ENCODE assay signal across 31 mouse cellular contexts in genomic region chr8:13597777-13598176, GRCm38 (mm10). TPM values are rescaled to one million over a fixed set of nuclear protein-coding genes. Genes with fewer than 3 reads are reported as not detected.
DNase-seq lines count a peak whose midpoint lies in the region; ATAC-seq and TF ChIP-seq lines count a peak whose summit lies in the region.
"Had no signal": no experiment of that assay in that cellular context is flagged by ENCODE, and none has a peak within 500 bp of the region (broad histone marks: within the 10 kb centered on the region; RNA-seq: fewer than 3 reads in every experiment).

No protein-coding gene starts in this region.

- H3K27me3 ChIP-seq in heart, embryonic 11.5 days (ENCODE audit: control insufficient read depth, insufficient read depth, low read length), result no peaks in the 10 kb centered on the region
- no peaks in the 10 kb centered on the region for H3K27me3 ChIP-seq in heart, embryonic 14.5 days (ENCODE audit: control insufficient read depth, insufficient read depth, low read length)
- H3K27me3 ChIP-seq in heart, postnatal 0 days (ENCODE audit: control insufficient read depth, insufficient read depth, low read length), result no peaks in the 10 kb centered on the region
- H3K27me3 ChIP-seq in stomach, postnatal 0 days (ENCODE audit: control insufficient read depth, insufficient read depth, low read length), result no peaks in the 10 kb centered on the region
- H3K27me3 ChIP-seq: embryonic facial prominence, embryonic 13.5 days; forebrain, embryonic 12.5 days; forebrain, embryonic 15.5 days; hindbrain, embryonic 13.5 days; intestine, embryonic 15.5 days had no signal

- TF ChIP-seq CTCF in heart, postnatal 0 days (IDR thresholded peaks at IDR 0.05; ENCODE audit: low read depth), result no peak
- no peak for TF ChIP-seq CTCF in stomach, postnatal 0 days (IDR thresholded peaks at IDR 0.05; ENCODE audit: low read depth)

- peak overlapping the region; percentile 7; the same call in 1 of the 2 replicates for H3K27ac ChIP-seq in heart, embryonic 11.5 days (ENCODE audit: low read depth, low read length)
- H3K27ac ChIP-seq in heart, embryonic 14.5 days (replicated peaks in 1 of 2; ENCODE audit: control insufficient read depth in 1 of 2, insufficient read depth in 1 of 2, low read depth in 2 of 2, low read length in 2 of 2), result peak overlapping the region; percentile 70 to 72
- H3K27ac ChIP-seq in heart, postnatal 0 days (ENCODE audit: low read depth), result 0 out of 2 replicates have a peak overlapping the region, but pooled peaks have one; percentile 8
- peak overlapping the region; percentile 8; the same call in 1 of the 2 replicates for H3K27ac ChIP-seq in stomach, postnatal 0 days (replicated peaks)
- H3K27ac ChIP-seq: embryonic facial prominence, embryonic 10.5 days; embryonic facial prominence, embryonic 13.5 days; forebrain, embryonic 12.5 days; forebrain, embryonic 15.5 days; hindbrain, embryonic 10.5 days; hindbrain, embryonic 13.5 days; intestine, embryonic 15.5 days had no signal

- TF ChIP-seq EP300 in heart, postnatal 0 days (IDR thresholded peaks at IDR 0.05; ENCODE audit: low read depth), result no peak
- no peak for TF ChIP-seq EP300 in stomach, postnatal 0 days (optimal IDR thresholded peaks at IDR 0.05)

- H3K9ac ChIP-seq in heart, embryonic 11.5 days (ENCODE audit: low read depth, low read length), result no peak overlapping the region
- no peak overlapping the region for H3K9ac ChIP-seq in heart, embryonic 14.5 days (ENCODE audit: low read length)
- no peak overlapping the region for H3K9ac ChIP-seq in heart, postnatal 0 days (replicated peaks; ENCODE audit: low read depth, low read length)
- H3K9ac ChIP-seq in stomach, postnatal 0 days (ENCODE audit: low read length), result no peak overlapping the region
- H3K9ac ChIP-seq: embryonic facial prominence, embryonic 13.5 days; forebrain, embryonic 12.5 days; forebrain, embryonic 15.5 days; hindbrain, embryonic 13.5 days; intestine, embryonic 15.5 days had no signal

- DNase-seq in heart, adult 9 months (ENCODE audit: low spot score in 2 of 2), result no peak
- no peak for DNase-seq in heart, postnatal 10 days
- DNase-seq in heart, postnatal 0 days (ENCODE audit: low spot score), result peak; percentile 30
- no peak for DNase-seq in heart, postnatal 4 days
- no peak for DNase-seq in stomach, postnatal 0 days (ENCODE audit: low spot score)
- DNase-seq in cerebellum, postnatal 25 days, result no peak
- DNase-seq: adrenal gland, adult 2 months; adrenal gland, postnatal 14 days; cerebellum, adult 11 months; cerebellum, adult 2 months; cerebellum, adult 9-11 months; cerebellum, postnatal 36 days; embryo, embryonic 11 days; gastrocnemius, postnatal 25 days; kidney, adult 11 months; kidney, adult 8-10 months had no signal

- no peak for ATAC-seq in heart, embryonic 11.5 days (replicated peaks; ENCODE audit: insufficient number of reproducible peaks, low FRiP score, low TSS enrichment)
- peak; percentile 54 for ATAC-seq in heart, embryonic 14.5 days (ENCODE audit: insufficient number of reproducible peaks, insufficient read depth, low FRiP score, low read depth)
- peak; percentile 67 for ATAC-seq in heart, postnatal 0 days (ENCODE audit: insufficient read depth, low read depth)
- no peak for ATAC-seq in stomach, postnatal 0 days (ENCODE audit: low FRiP score, low TSS enrichment)
- ATAC-seq: CD4-positive, CD25-positive, alpha-beta regulatory T cell, adult 4 months; forebrain, embryonic 15.5 days; hindbrain, embryonic 16.5 days; intestine, embryonic 15.5 days had no signal

- H3K4me1 ChIP-seq in heart, embryonic 11.5 days (ENCODE audit: control insufficient read depth, insufficient read depth, low read length), result peaks cover 5% of the 10 kb centered on the region; the same call in 1 of the 2 replicates
- H3K4me1 ChIP-seq in heart, embryonic 14.5 days (ENCODE audit: control insufficient read depth in 2 of 2, insufficient read depth in 2 of 2, low read length in 2 of 2), result peaks cover 14 to 19% of the 10 kb centered on the region in 2 experiments
- H3K4me1 ChIP-seq in heart, postnatal 0 days (ENCODE audit: control insufficient read depth, insufficient read depth), result no peaks in the 10 kb centered on the region; the same call in 1 of the 2 replicates
- H3K4me1 ChIP-seq in stomach, postnatal 0 days (replicated peaks; ENCODE audit: control insufficient read depth, insufficient read depth), result no peaks in the 10 kb centered on the region
- H3K4me1 ChIP-seq: embryonic facial prominence, embryonic 13.5 days; forebrain, embryonic 12.5 days; forebrain, embryonic 15.5 days; hindbrain, embryonic 13.5 days had no signal

- H3K4me3 ChIP-seq in heart, embryonic 11.5 days (ENCODE audit: low read depth, low read length), result no peak overlapping the region
- H3K4me3 ChIP-seq in heart, embryonic 14.5 days (ENCODE audit: control insufficient read depth in 1 of 2, insufficient read depth in 1 of 2, low read depth in 1 of 2, low read length in 2 of 2), result no peak overlapping the region
- no peak overlapping the region for H3K4me3 ChIP-seq in heart, postnatal 0 days (ENCODE audit: low read depth, low read length)
- no peak overlapping the region for H3K4me3 ChIP-seq in stomach, postnatal 0 days (ENCODE audit: low read depth, low read length)
- H3K4me3 ChIP-seq: embryonic facial prominence, embryonic 10.5 days; embryonic facial prominence, embryonic 13.5 days; erythroblast, embryonic 14.5 days; forebrain, embryonic 12.5 days; forebrain, embryonic 15.5 days; hindbrain, embryonic 10.5 days; hindbrain, embryonic 13.5 days; intestine, embryonic 15.5 days had no signal

- intact Hi-C loops in heart, postnatal 10 days (cut with DNase I), result loop anchor here (5.0 kb wide), 1 partner anchor 40 kb away; no protein-coding TSS in a partner anchor

- WGBS in heart, embryonic 11.5 days (ENCODE audit: insufficient replicate concordance), result 68% methylated on average over 6 of the region's 6 CpGs
- WGBS in heart, embryonic 14.5 days, result 46% methylated on average over 6 of the region's 6 CpGs
- 41% methylated on average over 6 of the region's 6 CpGs for WGBS in heart, postnatal 0 days
- 74% methylated on average over 6 of the region's 6 CpGs for WGBS in stomach, postnatal 0 days

- no peaks in the 10 kb centered on the region for H3K9me3 ChIP-seq in heart, embryonic 11.5 days (replicated peaks; ENCODE audit: control insufficient read depth, low read length)
- no peaks in the 10 kb centered on the region for H3K9me3 ChIP-seq in heart, embryonic 14.5 days (ENCODE audit: control insufficient read depth, low read length)
- no peaks in the 10 kb centered on the region for H3K9me3 ChIP-seq in heart, postnatal 0 days (replicated peaks; ENCODE audit: control insufficient read depth, low read length)
- no peaks in the 10 kb centered on the region for H3K9me3 ChIP-seq in stomach, postnatal 0 days (ENCODE audit: control insufficient read depth, low read length)
- H3K9me3 ChIP-seq: embryonic facial prominence, embryonic 13.5 days; forebrain, embryonic 12.5 days; forebrain, embryonic 15.5 days; hindbrain, embryonic 10.5 days; hindbrain, embryonic 13.5 days; intestine, embryonic 15.5 days had no signal

- no peak overlapping the region for H3K4me2 ChIP-seq in heart, embryonic 11.5 days
- peak overlapping the region; percentile 24; the same call in 1 of the 2 replicates for H3K4me2 ChIP-seq in heart, embryonic 14.5 days (ENCODE audit: low read length)
- no peak overlapping the region for H3K4me2 ChIP-seq in heart, postnatal 0 days (ENCODE audit: low read depth, low read length)
- H3K4me2 ChIP-seq in stomach, postnatal 0 days (replicated peaks; ENCODE audit: low read depth), result no peak overlapping the region
- H3K4me2 ChIP-seq: embryonic facial prominence, embryonic 13.5 days; forebrain, embryonic 12.5 days; forebrain, embryonic 15.5 days; hindbrain, embryonic 13.5 days; intestine, embryonic 15.5 days had no signal

- H3K36me3 ChIP-seq in heart, embryonic 11.5 days (ENCODE audit: control insufficient read depth, insufficient read depth, low read length), result peaks cover 6% of the 10 kb centered on the region; the same call in 1 of the 2 replicates
- H3K36me3 ChIP-seq in heart, embryonic 14.5 days (ENCODE audit: control insufficient read depth, insufficient read depth, low read length), result peaks cover 28% of the 10 kb centered on the region
- H3K36me3 ChIP-seq in heart, postnatal 0 days (replicated peaks; ENCODE audit: control insufficient read depth, insufficient read depth, low read length), result peaks cover 31% of the 10 kb centered on the region
- peaks cover 10% of the 10 kb centered on the region for H3K36me3 ChIP-seq in stomach, postnatal 0 days (ENCODE audit: control insufficient read depth, insufficient read depth, low read length)
- H3K36me3 ChIP-seq: intestine, embryonic 15.5 days had no signal

RNA-seq across cellular contexts. Expression of gene 1700029H14Rik, which starts 35.5 kb away (rescaled TPM):
- polyA plus RNA-seq in heart, embryonic 11.5 days (2014; fragmentation: Nextera tagmentation; extraction: Ambion mirVana), result not detected in 2 replicates
- polyA plus RNA-seq in heart, embryonic 14.5 days (2014; fragmentation: Nextera tagmentation; extraction: Ambion mirVana), result not detected in 2 replicates
- not detected for total RNA-seq in heart, postnatal 10 days (2021)
- not detected in 2 replicates for total RNA-seq in heart, postnatal 0 days (2014; rRNA removed; ENCODE audit: low replicate concordance)
- polyA plus RNA-seq in heart, postnatal 0 days (2015; fragmentation: Nextera tagmentation; extraction: Ambion mirVana), result not detected in 2 replicates
- total RNA-seq in heart, postnatal 4 days (2021), result not detected
- polyA plus RNA-seq in stomach, postnatal 0 days (2015; fragmentation: Nextera tagmentation; extraction: Ambion mirVana), result not detected in 2 replicates
- total RNA-seq: adrenal gland, adult 2 months; adrenal gland, postnatal 14 days; gastrocnemius, adult 8-10 months; gastrocnemius, postnatal 25 days; MEL had no signal
- polyA plus RNA-seq: adrenal gland, adult 2 months; C2C12; embryonic facial prominence, embryonic 10.5 days; embryonic facial prominence, embryonic 13.5 days; erythroblast, embryonic 14.5 days; forebrain, embryonic 12.5 days; forebrain, embryonic 15.5 days; hindbrain, embryonic 10.5 days; hindbrain, embryonic 13.5 days; hindbrain, embryonic 16.5 days; intestine, embryonic 15.5 days had no signal

Comparison
In these comparisons a context has a peak if more than half of its experiments do, and no peak if none do; other contexts are left out.
1. ATAC-seq: peak in heart, embryonic 14.5 days (single experiment) and heart, postnatal 0 days (single experiment); none in heart, embryonic 11.5 days (single experiment) and stomach, postnatal 0 days (single experiment).
2. H3K27ac ChIP-seq: peak in every context shown above with its lines; median percentile 71 in heart, embryonic 14.5 days; 8 in heart, postnatal 0 days; 8 in stomach, postnatal 0 days; 7 in heart, embryonic 11.5 days.